Mouse (Mus musculus) gastrocnemius, postnatal 36 days (tissue): ENCODE data around the gene Grb10. TPM values are rescaled to one million over a fixed set of nuclear protein-coding genes. Genes with fewer than 3 reads are reported as not detected.

Experiments
- DNase-seq, 2 experiments: peaks; one replicate each; pipeline ENCODE4 v3.0.0; 2022
- intact Hi-C: fragments of 180-260 bp; cut with DNase I; formaldehyde crosslinking; loops from one replicate; pipeline ENCODE4 v1.15.1; 2025
- total RNA-seq, 2 experiments: library from RNA; stranded (reverse); gene quantifications; 2 replicates each; pipeline ENCODE4 v1.2.3; 2021

The Grb10 gene
- total RNA-seq, 2 experiments from 2014 or later = 47.5 to 62.4 TPM

GRCm38 (mm10) chr11:11885246-11885643, 153.2 kb downstream of the Grb10 start:
- DNase-seq = no peak
- intact Hi-C loops = no loop called here

- intact Hi-C loops = no loop called here
- no peak for DNase-seq
Measured at GRCm38 (mm10) chr11:11884533-11885245, 153.8 kb downstream of the Grb10 start.

- no peak for DNase-seq
- intact Hi-C loops = no loop called here
Measured at GRCm38 (mm10) chr11:11881783-11882155, 156.7 kb downstream of the Grb10 start.

- no peak for DNase-seq
- intact Hi-C loops = no loop called here
Measured at GRCm38 (mm10) chr11:11881026-11881782, 157.3 kb downstream of the Grb10 start.

Other genes with a start within 250 kb of the Grb10 start
- gene Fignl1, start 229.7 kb downstream of the Grb10 start, total RNA-seq = under 1 TPM; 0.30 to 0.36 TPM
- gene Ddc, start 140.5 kb downstream of the Grb10 start, total RNA-seq = under 1 TPM; 0.66 to 0.86 TPM